Mouse (Mus musculus): ENCODE data around the gene Iqub. TPM values are rescaled to one million over a fixed set of nuclear protein-coding genes. Genes with fewer than 3 reads are reported as not detected.

The Iqub gene
- polyA plus RNA-seq, 1 experiment, result 1.4 TPM

DNA sequence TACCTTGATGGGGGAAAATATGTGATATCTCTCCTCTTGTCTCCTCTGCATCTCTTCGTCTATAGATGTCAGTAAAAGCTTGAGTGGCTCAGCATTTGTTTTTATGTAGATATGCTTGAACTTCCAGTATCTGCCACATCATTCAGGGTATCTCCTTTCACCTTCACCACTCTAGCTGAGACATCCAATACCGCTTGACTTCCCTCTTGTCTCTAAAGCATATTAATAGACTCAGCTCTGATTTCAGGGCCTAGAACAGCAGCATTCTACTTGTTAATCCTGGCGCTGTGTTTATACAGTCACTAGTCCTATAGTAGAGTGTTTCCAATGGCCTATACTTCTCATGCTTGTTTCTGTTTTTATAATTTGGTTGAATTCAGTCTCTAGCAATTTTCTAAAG, 17.9 kb upstream of the Iqub start:
- TF ChIP-seq CTCF (IDR thresholded peaks at IDR 0.05; ENCODE audit: borderline replicate concordance, extremely low read depth, insufficient read depth, insufficient read length), result no peak
- TF ChIP-seq POLR2A (IDR thresholded peaks at IDR 0.05; ENCODE audit: borderline replicate concordance, extremely low read depth, insufficient read depth, insufficient read length, poor library complexity, severe bottlenecking), result no peak

DNA sequence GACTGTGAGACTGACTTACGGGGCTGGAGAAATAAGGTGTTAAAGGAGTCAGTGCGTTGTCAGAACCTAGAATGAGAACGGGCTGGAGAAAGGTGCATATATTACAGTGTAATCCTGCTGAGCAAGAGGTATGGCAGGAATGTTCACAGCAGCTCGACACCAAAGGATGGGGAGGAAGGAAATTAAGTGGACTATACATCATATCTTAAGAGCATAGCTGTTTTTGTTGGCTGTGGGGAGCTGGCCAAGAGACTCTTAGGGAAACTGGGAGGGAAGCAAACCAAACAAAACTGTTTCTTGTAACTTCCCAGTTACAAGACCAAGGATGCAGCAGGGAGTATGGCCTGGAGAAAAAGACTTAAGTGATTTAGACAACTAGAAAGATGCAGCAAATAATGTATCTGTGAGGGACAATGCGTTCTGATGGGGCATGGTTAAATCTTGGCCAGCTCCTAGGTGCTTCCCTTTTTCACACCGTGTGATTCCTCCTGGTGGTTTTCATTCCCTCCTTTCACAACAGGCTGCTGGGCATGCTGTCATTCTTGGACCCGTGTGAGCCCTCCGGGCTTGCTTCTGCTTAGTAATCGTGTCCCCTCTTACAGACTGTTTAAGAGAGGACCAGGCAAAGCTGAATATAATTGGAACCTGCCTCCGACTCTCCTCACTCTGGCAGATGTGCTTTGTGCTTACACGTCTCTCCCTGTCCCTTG, 16.0 kb upstream of the Iqub start:
- TF ChIP-seq POLR2A (IDR thresholded peaks at IDR 0.05; ENCODE audit: borderline replicate concordance, extremely low read depth, insufficient read depth, insufficient read length, poor library complexity, severe bottlenecking), result no peak
- TF ChIP-seq CTCF (IDR thresholded peaks at IDR 0.05; ENCODE audit: borderline replicate concordance, extremely low read depth, insufficient read depth, insufficient read length), result no peak
- peak; percentile 42 for DNase-seq (ENCODE audit: low read depth)

More for the DNA sequence above, 17.9 kb upstream of the Iqub start:
- DNase-seq (ENCODE audit: low read depth), result no peak

DNA sequence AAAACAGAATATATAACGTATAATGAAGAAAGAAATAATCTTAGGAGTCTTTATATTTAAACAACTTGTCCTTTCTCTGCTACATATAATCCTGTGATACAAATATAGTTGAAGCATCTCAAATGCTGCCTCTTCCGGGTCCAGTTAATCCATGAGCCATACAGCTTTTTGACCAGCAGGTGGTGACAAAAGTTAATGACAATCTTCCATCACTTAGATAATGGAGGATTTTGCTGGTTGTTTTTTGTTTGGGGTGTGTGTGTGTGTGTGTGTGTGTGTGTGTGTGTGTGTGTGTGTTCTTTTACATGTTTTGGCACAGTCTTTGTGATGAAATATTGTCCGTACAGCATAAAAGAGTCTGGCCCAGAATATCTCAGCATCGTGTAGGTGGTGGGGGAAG, 15.3 kb upstream of the Iqub start:
- DNase-seq (ENCODE audit: low read depth), result peak; percentile 73
- TF ChIP-seq CTCF (IDR thresholded peaks at IDR 0.05; ENCODE audit: borderline replicate concordance, extremely low read depth, insufficient read depth, insufficient read length) (peak; percentile 58; the same call in 1 of the 2 replicates), POLR2A (IDR thresholded peaks at IDR 0.05; ENCODE audit: borderline replicate concordance, extremely low read depth, insufficient read depth, insufficient read length, poor library complexity, severe bottlenecking) (no peak)

DNA sequence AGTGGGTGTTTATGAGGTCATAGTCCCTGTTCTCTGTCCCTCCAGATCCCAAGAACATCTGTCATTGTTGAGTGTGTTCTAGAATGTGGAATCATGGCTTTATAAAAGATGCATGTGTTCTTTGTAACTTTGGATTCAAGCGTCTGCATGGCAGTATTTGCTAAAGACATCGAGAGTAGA, 13.1 kb upstream of the Iqub start, which contains the start of gene Asb15:
Gene Asb15 (plus strand): TSS at position 81 of the 180 bp plus-strand sequence.
- no peak for DNase-seq (ENCODE audit: low read depth)
- TF ChIP-seq POLR2A (IDR thresholded peaks at IDR 0.05; ENCODE audit: borderline replicate concordance, extremely low read depth, insufficient read depth, insufficient read length, poor library complexity, severe bottlenecking), result no peak
- TF ChIP-seq CTCF (IDR thresholded peaks at IDR 0.05; ENCODE audit: borderline replicate concordance, extremely low read depth, insufficient read depth, insufficient read length), result no peak

DNA sequence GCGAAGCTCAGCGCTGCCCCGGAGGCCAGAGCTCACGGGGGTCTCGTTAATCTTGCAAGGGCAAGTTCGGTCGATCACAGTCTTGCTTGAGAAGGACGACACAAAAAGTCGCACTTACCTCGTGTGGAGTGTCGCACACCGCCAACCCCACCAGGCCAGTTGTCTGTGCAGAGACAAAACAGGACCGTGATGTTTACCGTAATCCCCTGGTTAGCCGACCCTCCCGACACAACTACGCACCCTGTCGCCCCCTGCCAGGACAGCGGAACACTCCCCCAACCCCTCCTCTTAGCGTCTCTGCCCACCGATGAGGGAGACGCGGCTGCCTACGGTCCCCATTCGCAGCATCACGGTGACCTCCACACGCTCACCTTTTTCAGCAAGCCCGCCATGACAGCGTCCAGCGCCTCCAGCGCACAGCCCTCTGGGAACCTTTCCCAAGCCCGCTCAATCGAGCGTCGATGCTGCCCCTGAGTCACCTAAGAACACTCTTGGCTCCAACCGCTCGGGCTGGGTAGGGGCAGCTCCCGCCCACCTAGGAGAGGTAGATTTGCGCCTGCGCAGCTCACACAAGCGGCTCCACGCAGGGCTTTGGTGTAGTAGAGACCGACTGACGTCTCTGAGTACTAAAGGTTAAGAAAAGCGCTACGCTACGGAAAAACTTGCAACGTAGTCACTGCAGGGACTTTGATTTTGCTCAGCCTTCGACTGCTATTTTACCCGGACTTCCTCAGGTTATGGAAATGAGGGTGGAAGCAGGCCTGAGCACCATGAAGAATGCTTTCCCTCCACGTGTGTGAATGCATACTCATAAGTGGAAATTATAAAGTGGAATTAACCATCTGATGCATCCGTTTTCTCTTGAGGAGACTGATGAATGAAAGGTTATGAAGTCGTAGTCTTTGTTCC, 12.5 kb upstream of the Iqub start, which contains the start of gene Ndufa5:
Gene Ndufa5 (minus strand): TSS at position 859 of the 909 bp plus-strand sequence.
- peak; percentile 99 for DNase-seq (ENCODE audit: low read depth)
- TF ChIP-seq POLR2A (IDR thresholded peaks at IDR 0.05; ENCODE audit: borderline replicate concordance, extremely low read depth, insufficient read depth, insufficient read length, poor library complexity, severe bottlenecking), result peak; percentile 68; the same call in 1 of the 2 replicates
- TF ChIP-seq CTCF (IDR thresholded peaks at IDR 0.05; ENCODE audit: borderline replicate concordance, extremely low read depth, insufficient read depth, insufficient read length), result no peak

DNA sequence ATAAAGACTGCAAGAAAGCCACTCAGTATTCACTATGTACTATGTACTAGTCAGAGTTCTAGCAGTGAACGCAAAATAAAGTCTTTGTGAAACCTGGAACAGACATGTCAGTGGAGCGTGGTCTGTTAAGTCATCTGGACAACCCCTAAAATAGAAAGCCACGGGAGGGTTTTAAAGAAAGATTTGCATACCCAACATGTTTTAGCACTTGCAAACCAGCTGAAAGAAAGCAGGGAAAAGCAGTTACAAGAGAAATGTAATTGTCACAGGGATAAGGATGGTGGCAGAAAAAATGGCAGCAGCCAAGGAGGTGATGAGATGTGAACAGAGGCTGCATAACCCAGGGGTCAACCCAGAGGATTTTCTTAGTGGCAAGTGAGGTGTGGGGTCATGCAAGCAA, 10.8 kb upstream of the Iqub start:
- no peak for DNase-seq (ENCODE audit: low read depth)
- TF ChIP-seq CTCF (IDR thresholded peaks at IDR 0.05; ENCODE audit: borderline replicate concordance, extremely low read depth, insufficient read depth, insufficient read length), result no peak
- TF ChIP-seq POLR2A (IDR thresholded peaks at IDR 0.05; ENCODE audit: borderline replicate concordance, extremely low read depth, insufficient read depth, insufficient read length, poor library complexity, severe bottlenecking), result no peak

DNA sequence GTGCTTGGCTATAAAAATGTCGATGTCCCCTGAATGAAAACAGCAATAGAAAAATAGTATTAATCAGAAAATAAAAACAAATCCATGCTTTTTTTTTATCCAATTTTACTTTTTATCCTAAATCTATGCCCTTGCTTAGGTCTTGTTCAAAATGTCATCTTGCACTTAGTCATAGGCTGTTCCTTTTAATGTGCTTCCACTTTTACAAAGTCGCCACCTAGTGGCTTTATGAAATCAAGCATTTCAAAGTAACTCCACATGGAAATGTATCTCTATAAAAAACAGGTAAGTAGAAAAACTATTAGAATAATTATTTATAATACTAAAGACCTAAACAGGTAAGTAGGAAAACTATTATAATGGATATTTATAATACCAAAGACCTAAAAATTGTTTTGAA, 1.3 kb upstream of the Iqub start:
- TF ChIP-seq POLR2A (IDR thresholded peaks at IDR 0.05; ENCODE audit: borderline replicate concordance, extremely low read depth, insufficient read depth, insufficient read length, poor library complexity, severe bottlenecking) (no peak), CTCF (IDR thresholded peaks at IDR 0.05; ENCODE audit: borderline replicate concordance, extremely low read depth, insufficient read depth, insufficient read length) (0 out of 2 replicates have a peak, but pooled peaks have one; percentile 24)
- peak; percentile 76 for DNase-seq (ENCODE audit: low read depth)

DNA sequence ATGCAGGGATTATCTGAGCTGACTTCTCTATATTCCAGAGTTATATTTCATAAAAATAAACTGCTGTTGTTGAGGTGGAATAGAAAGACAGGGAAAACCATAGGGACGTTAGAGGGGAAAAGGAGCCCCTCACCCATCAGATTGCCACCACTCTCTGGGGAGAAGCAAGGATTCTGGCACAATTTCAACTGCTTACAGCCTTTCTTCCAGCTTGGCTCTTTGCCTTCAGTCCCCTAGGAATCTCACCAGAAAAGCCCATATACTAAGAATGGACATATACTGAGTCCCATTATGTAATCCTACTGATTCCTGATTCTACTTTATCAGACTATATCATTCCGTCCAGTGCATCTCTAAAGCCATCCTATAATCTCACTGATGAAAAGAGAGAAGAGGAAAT, 10.7 kb downstream of the Iqub start:
- DNase-seq (ENCODE audit: low read depth), result peak; percentile 35
- TF ChIP-seq POLR2A (IDR thresholded peaks at IDR 0.05; ENCODE audit: borderline replicate concordance, extremely low read depth, insufficient read depth, insufficient read length, poor library complexity, severe bottlenecking), result no peak
- no peak for TF ChIP-seq CTCF (IDR thresholded peaks at IDR 0.05; ENCODE audit: borderline replicate concordance, extremely low read depth, insufficient read depth, insufficient read length)

DNA sequence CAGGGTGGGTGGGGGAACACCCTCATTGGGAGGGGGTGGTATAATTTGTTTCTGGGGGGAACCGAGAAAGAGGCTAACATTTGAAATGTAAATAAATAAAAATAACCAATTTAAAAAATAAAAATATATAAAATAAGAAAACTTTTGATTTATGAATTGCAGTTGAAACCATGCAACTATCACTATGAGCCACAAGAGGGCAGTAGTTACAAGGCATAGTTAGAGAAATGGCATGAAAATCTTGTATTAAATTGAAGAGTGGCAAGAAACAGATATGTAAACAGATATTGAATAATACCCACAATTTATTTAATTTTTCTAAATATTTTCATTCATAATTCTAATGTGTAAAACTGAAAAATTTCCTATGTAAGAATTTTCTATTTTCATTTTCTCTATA, 24.5 kb downstream of the Iqub start:
- TF ChIP-seq POLR2A (IDR thresholded peaks at IDR 0.05; ENCODE audit: borderline replicate concordance, extremely low read depth, insufficient read depth, insufficient read length, poor library complexity, severe bottlenecking) (no peak), CTCF (IDR thresholded peaks at IDR 0.05; ENCODE audit: borderline replicate concordance, extremely low read depth, insufficient read depth, insufficient read length) (0 out of 2 replicates have a peak, but pooled peaks have one; percentile 18)
- peak; percentile 61 for DNase-seq (ENCODE audit: low read depth)

DNA sequence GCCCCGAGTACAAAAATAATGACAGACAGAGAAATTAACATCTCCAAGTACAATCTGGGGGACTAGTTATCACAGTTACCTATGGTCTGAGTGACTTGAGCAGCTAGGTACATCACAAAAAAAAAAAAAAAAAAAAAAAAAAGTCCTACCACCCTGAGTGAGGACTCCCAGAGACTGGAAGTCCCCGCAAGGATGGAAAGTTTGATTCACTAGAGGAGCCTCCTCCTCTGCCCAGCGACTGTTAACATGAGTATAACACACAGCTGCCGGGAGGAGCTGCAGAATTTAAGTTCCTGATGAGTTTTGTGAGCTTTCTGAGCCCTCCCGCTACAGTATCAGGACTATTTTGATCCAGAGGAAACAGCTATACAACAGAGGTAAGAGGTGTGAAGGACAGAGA, 28.3 kb downstream of the Iqub start:
- TF ChIP-seq POLR2A (IDR thresholded peaks at IDR 0.05; ENCODE audit: borderline replicate concordance, extremely low read depth, insufficient read depth, insufficient read length, poor library complexity, severe bottlenecking) (no peak), CTCF (IDR thresholded peaks at IDR 0.05; ENCODE audit: borderline replicate concordance, extremely low read depth, insufficient read depth, insufficient read length) (no peak)
- DNase-seq (ENCODE audit: low read depth), result no peak

DNA sequence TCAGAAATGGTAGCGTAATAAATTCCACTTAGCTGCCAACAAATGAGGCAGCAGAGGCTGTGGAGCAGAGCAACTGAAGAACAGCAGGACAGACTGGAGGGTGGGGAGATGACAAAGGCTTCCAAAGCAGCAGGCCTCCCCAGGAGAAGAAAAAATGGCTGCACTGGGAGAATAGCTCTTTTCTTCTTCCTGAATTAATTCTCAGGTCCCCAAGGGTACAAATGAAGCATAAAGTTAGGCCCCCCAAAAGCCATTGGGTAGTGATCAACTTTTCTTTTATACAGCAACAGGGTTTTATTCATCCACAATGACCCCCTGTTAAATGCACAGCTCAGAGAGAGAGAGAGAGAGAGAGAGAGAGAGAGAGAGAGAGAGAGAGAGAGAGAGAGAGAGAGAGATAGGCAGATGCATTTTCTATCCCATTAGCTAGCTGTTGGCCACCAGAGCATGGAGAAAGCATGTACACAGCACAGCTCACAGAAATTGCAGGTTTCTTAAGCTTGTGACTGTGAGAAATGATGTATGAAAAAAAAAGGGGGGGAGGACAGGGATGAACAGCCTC, 44.2 kb downstream of the Iqub start:
- DNase-seq (ENCODE audit: low read depth), result peak; percentile 86
- TF ChIP-seq CTCF (IDR thresholded peaks at IDR 0.05; ENCODE audit: borderline replicate concordance, extremely low read depth, insufficient read depth, insufficient read length) (no peak), POLR2A (IDR thresholded peaks at IDR 0.05; ENCODE audit: borderline replicate concordance, extremely low read depth, insufficient read depth, insufficient read length, poor library complexity, severe bottlenecking) (no peak)
